Comparison of ENCODE assay signal across 15 mouse cellular contexts in the genomic region with DNA sequence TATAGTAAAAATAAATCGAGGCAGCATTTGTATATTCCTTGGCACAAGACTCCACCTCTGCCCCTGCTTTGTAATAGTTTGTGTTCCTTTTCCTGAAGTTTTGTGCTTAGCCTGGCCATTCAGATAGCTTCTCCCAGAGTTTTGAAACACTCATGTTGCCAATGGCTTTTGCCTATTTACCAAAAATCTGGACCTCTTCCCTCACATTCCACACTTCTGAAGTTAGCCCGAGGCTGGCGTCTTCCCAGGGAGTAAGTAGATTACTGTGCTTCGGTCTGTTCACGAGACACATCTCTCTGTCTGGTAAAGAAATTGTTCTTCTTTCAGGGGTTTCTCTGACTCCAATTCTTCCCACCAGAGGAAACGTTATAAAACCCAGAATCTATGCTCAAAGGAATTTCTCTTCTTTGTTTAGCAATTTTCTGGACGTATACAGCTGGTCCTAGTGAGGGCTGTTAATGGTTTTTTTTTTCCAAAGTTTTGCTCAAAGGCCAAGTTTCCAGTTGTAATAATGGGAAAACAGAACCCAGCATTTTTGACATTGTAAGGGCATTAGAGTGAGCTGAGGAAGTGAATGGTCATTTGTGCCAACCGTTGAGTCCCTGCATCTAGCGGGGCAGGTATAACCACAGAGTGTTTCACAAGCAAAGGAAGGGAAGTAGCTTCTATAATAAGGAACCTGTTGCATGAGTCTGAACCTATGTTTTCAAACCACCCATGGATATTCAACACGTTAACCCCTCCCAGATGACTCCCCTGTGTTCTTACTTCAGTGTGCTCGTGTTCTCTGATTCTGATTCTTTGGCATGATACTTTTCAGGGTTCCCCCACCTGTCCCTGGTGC. TPM values are rescaled to one million over a fixed set of nuclear protein-coding genes. Genes with fewer than 3 reads are reported as not detected.
DNase-seq lines count a peak whose midpoint lies in the region; ATAC-seq and TF ChIP-seq lines count a peak whose summit lies in the region.
"Had no signal": no experiment of that assay in that cellular context is flagged by ENCODE, and none has a peak within 500 bp of the region (broad histone marks: within the 10 kb centered on the region; RNA-seq: fewer than 3 reads in every experiment).

No protein-coding gene starts in this region.

- peaks cover 9% of the 10 kb centered on the region; the same call in 1 of the 2 replicates for H3K4me1 ChIP-seq in embryonic fibroblast, embryonic 13.5 days (ENCODE audit: control insufficient read depth, insufficient read depth, low read length)
- H3K4me1 ChIP-seq in limb, embryonic 14.5 days (ENCODE audit: control insufficient read depth, insufficient read depth, low read length) = peaks cover 24% of the 10 kb centered on the region
- no peaks in the 10 kb centered on the region for H3K4me1 ChIP-seq in thymus, adult 2 months (replicated peaks; ENCODE audit: control insufficient read depth, insufficient read depth, low read length)
- H3K4me1 ChIP-seq: midbrain, embryonic 15.5 days had no signal

- H3K9me3 ChIP-seq in limb, embryonic 14.5 days (ENCODE audit: control insufficient read depth, low read length) = no peaks in the 10 kb centered on the region
- H3K9me3 ChIP-seq: embryonic facial prominence, embryonic 12.5 days; midbrain, embryonic 15.5 days had no signal

- 24% methylated on average over 11 of the region's 11 CpGs for WGBS in limb, embryonic 14.5 days
- WGBS in thymus, adult 2 months = 49% methylated on average over 11 of the region's 11 CpGs

- H3K36me3 ChIP-seq in limb, embryonic 14.5 days (ENCODE audit: control insufficient read depth, insufficient read depth, low read length) = no peaks in the 10 kb centered on the region
- H3K36me3 ChIP-seq in thymus, adult 2 months (ENCODE audit: control insufficient read depth, insufficient read depth, low read length) = no peaks in the 10 kb centered on the region
- H3K36me3 ChIP-seq: embryonic facial prominence, embryonic 12.5 days; midbrain, embryonic 15.5 days had no signal

- no peak for TF ChIP-seq POLR2A in embryonic fibroblast, embryonic 13.5 days (IDR thresholded peaks at IDR 0.05; ENCODE audit: low read depth, low read length)
- TF ChIP-seq POLR2A in limb, embryonic 14.5 days (IDR thresholded peaks at IDR 0.05; ENCODE audit: borderline replicate concordance, extremely low read depth, insufficient read depth, insufficient read length) = no peak
- no peak for TF ChIP-seq POLR2A in thymus, adult 2 months (IDR thresholded peaks at IDR 0.05; ENCODE audit: control insufficient read depth, extremely low read depth, insufficient read depth, low read length, poor library complexity)

- peak; percentile 42; the same call in 1 of the 2 replicates for ATAC-seq in limb, embryonic 14.5 days (ENCODE audit: low FRiP score, low read depth)
- ATAC-seq: midbrain, embryonic 15.5 days had no signal

- H3K27me3 ChIP-seq in limb, embryonic 14.5 days (ENCODE audit: control insufficient read depth, insufficient read depth, low read length) = no peaks in the 10 kb centered on the region
- no peaks in the 10 kb centered on the region for H3K27me3 ChIP-seq in thymus, adult 2 months (ENCODE audit: control insufficient read depth, insufficient read depth, low read length)
- H3K27me3 ChIP-seq: embryonic facial prominence, embryonic 12.5 days; midbrain, embryonic 15.5 days had no signal

- H3K4me2 ChIP-seq in limb, embryonic 14.5 days (replicated peaks; ENCODE audit: low read depth, low read length, severe bottlenecking) = no peak overlapping the region
- H3K4me2 ChIP-seq: embryonic facial prominence, embryonic 12.5 days; midbrain, embryonic 15.5 days had no signal

- no peak for TF ChIP-seq CTCF in embryonic fibroblast, embryonic 13.5 days (IDR thresholded peaks at IDR 0.05; ENCODE audit: borderline replicate concordance, insufficient read depth, low read length)
- no peak for TF ChIP-seq CTCF in thymus, adult 2 months (IDR thresholded peaks at IDR 0.05; ENCODE audit: borderline replicate concordance, control insufficient read depth, extremely low read depth, insufficient read depth, low read length, poor library complexity)

- peak; percentile 38 for DNase-seq in heart, adult 18-20 months
- DNase-seq in heart, postnatal 4 days = no peak
- DNase-seq in Muller cell, postnatal 12 days (ENCODE audit: inconsistent ontology term) = peak; percentile 94
- peak; percentile 52 for DNase-seq in limb, embryonic 14.5 days (ENCODE audit: low spot score)
- DNase-seq in ovary, postnatal 36 days (ENCODE audit: low spot score) = no peak
- no peak for DNase-seq in thymus, adult 2 months
- DNase-seq in cerebellum, postnatal 14 days = no peak
- DNase-seq: liver; right cerebral cortex, adult 18-20 months; thymus, adult 18-20 months had no signal

- no peak overlapping the region for H3K4me3 ChIP-seq in embryonic fibroblast, embryonic 13.5 days (ENCODE audit: insufficient read depth, low read length)
- H3K4me3 ChIP-seq in limb, embryonic 14.5 days (replicated peaks; ENCODE audit: low read length) = no peak overlapping the region
- no peak overlapping the region for H3K4me3 ChIP-seq in thymus, adult 2 months (ENCODE audit: control insufficient read depth, insufficient read depth, low read length)
- H3K4me3 ChIP-seq: embryonic facial prominence, embryonic 12.5 days; left cerebral cortex, adult 2 months; midbrain, embryonic 15.5 days had no signal

- no peak overlapping the region for H3K9ac ChIP-seq in limb, embryonic 14.5 days (ENCODE audit: low read depth, low read length, severe bottlenecking)
- H3K9ac ChIP-seq: embryonic facial prominence, embryonic 12.5 days; midbrain, embryonic 15.5 days had no signal

- H3K27ac ChIP-seq in embryonic fibroblast, embryonic 13.5 days (ENCODE audit: insufficient read depth, low read length) = peak overlapping the region; percentile 72
- peak overlapping the region; percentile 76 for H3K27ac ChIP-seq in limb, embryonic 14.5 days (replicated peaks; ENCODE audit: low read depth, low read length)
- no peak overlapping the region for H3K27ac ChIP-seq in thymus, adult 2 months (ENCODE audit: control insufficient read depth, insufficient read depth, low read length)
- H3K27ac ChIP-seq: embryonic facial prominence, embryonic 12.5 days; left cerebral cortex, adult 2 months; macrophage; midbrain, embryonic 15.5 days had no signal

RNA-seq across cellular contexts. Expression of gene Zfp518b, which starts 50.1 kb away (rescaled TPM):
- 1 to 10 TPM; 4.0 to 4.3 TPM for total RNA-seq in heart, adult 18-20 months (2021)
- 10 to 100 TPM; 12.6 to 13.5 TPM for total RNA-seq in heart, postnatal 4 days (2021)
- 19.7 and 22.4 TPM in 2 replicates for polyA plus RNA-seq in embryonic fibroblast, embryonic 13.5 days (2011; ENCODE audit: insufficient read length, low read depth, missing spikeins)
- 10.7 and 10.8 TPM in 2 replicates for polyA plus RNA-seq in limb, embryonic 14.5 days (2012; rRNA removed)
- polyA plus RNA-seq in limb, embryonic 14.5 days (2014; fragmentation: Nextera tagmentation; extraction: Ambion mirVana) = 23.2 and 25.4 TPM in 2 replicates
- polyA plus RNA-seq in thymus, adult 2 months (2012; rRNA removed) = 0.87 and 0.93 TPM in 2 replicates

Comparison
In these comparisons a context has a peak if more than half of its experiments do, and no peak if none do; other contexts are left out.
1. DNase-seq: peak in heart, adult 18-20 months (2 of 2), Muller cell, postnatal 12 days (single experiment) and limb, embryonic 14.5 days (single experiment); none in heart, postnatal 4 days (single experiment), ovary, postnatal 36 days (single experiment), thymus, adult 2 months (single experiment) and cerebellum, postnatal 14 days (0 of 2).